Mouse (Mus musculus) midbrain, postnatal 0 days (tissue): ENCODE data around the gene Mlh3. TPM values are rescaled to one million over a fixed set of nuclear protein-coding genes. Genes with fewer than 3 reads are reported as not detected.

Experiments
- ATAC-seq: fragments of 200-750 bp; cut with Nextera tagmentation; 2 replicates; pipeline ENCODE4 v1.8.0; 2017; ENCODE audit warnings: moderate number of reproducible peaks, mild to moderate bottlenecking, moderate TSS enrichment, moderate library complexity; ENCODE audit not compliant: low FRiP score
- DNase-seq: peaks from one replicate; pipeline ENCODE4 v3.0.0-alpha.2; 2015; ENCODE audit warnings: low spot score
- H3K27ac ChIP-seq: fragments of 300-500 bp; sonication (generic); 2 replicates; pipeline ENCODE4 v1.5.1; 2014; ENCODE audit warnings: low read depth, mild to moderate bottlenecking, low read length, mixed read lengths
- H3K27me3 ChIP-seq: fragments of 300-500 bp; sonication (generic); 2 replicates; pipeline ENCODE4 v1.6.1; 2014; ENCODE audit warnings: low read length, control low read depth, mixed read lengths; ENCODE audit not compliant: insufficient read depth
- H3K36me3 ChIP-seq: fragments of 300-500 bp; sonication (generic); 2 replicates; pipeline ENCODE4 v1.6.1; 2014; ENCODE audit warnings: low read length, control low read depth, mixed read lengths; ENCODE audit not compliant: insufficient read depth
- H3K4me1 ChIP-seq: fragments of 300-500 bp; sonication (generic); 2 replicates; pipeline ENCODE4 v1.6.1; 2014; ENCODE audit warnings: mild to moderate bottlenecking, control low read depth, antibody characterized with exemption, low read length, mixed read lengths; ENCODE audit not compliant: insufficient read depth
- H3K4me2 ChIP-seq: fragments of 300-500 bp; sonication (generic); 2 replicates; pipeline ENCODE4 v1.6.1; 2014; ENCODE audit warnings: low read depth, mild to moderate bottlenecking, low read length, mixed read lengths; ENCODE audit not compliant: poor library complexity, severe bottlenecking
- H3K4me3 ChIP-seq: fragments of 300-500 bp; sonication (generic); 2 replicates; pipeline ENCODE4 v1.5.1; 2014; ENCODE audit warnings: low read depth, mild to moderate bottlenecking, low read length, moderate library complexity
- H3K9ac ChIP-seq: fragments of 300-500 bp; sonication (generic); replicated peaks from 2 replicates; pipeline ENCODE4 v1.6.1; 2014; ENCODE audit warnings: mild to moderate bottlenecking, low read length, moderate library complexity, mixed read lengths; ENCODE audit not compliant: poor library complexity, severe bottlenecking
- H3K9me3 ChIP-seq: fragments of 300-500 bp; sonication (generic); 2 replicates; pipeline ENCODE4 v1.6.1; 2016; ENCODE audit warnings: low read length, control low read depth
- CTCF ChIP-seq: IDR thresholded peaks from 2 replicates; pipeline ENCODE4 v1.5.1; 2016; ENCODE audit warnings: antibody characterized with exemption, mild to moderate bottlenecking
- WGBS: fragments of 180-500 bp; shearing (Covaris S2); extraction: QIAGEN DNeasy Blood & Tissue Kit; methylation state at CpG from one replicate; pipeline ENCODE4 v1.1.7; 2014; 5-methylcytosine and 5-hydroxymethylcytosine counted together
- polyA plus RNA-seq: library from polyadenylated mRNA; unstranded; fragments of >200 nt; fragmentation: Nextera tagmentation; extraction: Ambion mirVana; gene quantifications from 2 replicates; pipeline ENCODE4 v1.2.1, GENCODE M21; 2015
- total RNA-seq: library from RNA; depleted of rRNA; stranded (reverse); fragments of >200 nt; gene quantifications from 2 replicates; pipeline ENCODE4 v1.2.3, GENCODE M21; 2014

Gene Mlh3
- total and polyA plus RNA-seq, 2 experiments from 2014 or later, result 5.0 to 7.2 TPM

- ATAC-seq (no peak), DNase-seq (no peak)
- 86% methylated on average over 11 of the region's 11 CpGs for WGBS
- Histone ChIP-seq H3K36me3 (peaks cover 16% of the 10 kb centered on the region), H3K9me3 (peaks cover 6% of the 10 kb centered on the region; the same call in 1 of the 2 replicates), H3K27me3 (no peaks in the 10 kb centered on the region), H3K4me1 (no peaks in the 10 kb centered on the region), H3K9ac (no peak overlapping the region), H3K4me2 (no peak overlapping the region), H3K4me3 (no peak overlapping the region), H3K27ac (no peak overlapping the region)
- TF ChIP-seq CTCF, result no peak
These were observed 27.9 kb upstream of the Mlh3 start for GRCm38 (mm10) chr12:85298127-85298834.

DNA sequence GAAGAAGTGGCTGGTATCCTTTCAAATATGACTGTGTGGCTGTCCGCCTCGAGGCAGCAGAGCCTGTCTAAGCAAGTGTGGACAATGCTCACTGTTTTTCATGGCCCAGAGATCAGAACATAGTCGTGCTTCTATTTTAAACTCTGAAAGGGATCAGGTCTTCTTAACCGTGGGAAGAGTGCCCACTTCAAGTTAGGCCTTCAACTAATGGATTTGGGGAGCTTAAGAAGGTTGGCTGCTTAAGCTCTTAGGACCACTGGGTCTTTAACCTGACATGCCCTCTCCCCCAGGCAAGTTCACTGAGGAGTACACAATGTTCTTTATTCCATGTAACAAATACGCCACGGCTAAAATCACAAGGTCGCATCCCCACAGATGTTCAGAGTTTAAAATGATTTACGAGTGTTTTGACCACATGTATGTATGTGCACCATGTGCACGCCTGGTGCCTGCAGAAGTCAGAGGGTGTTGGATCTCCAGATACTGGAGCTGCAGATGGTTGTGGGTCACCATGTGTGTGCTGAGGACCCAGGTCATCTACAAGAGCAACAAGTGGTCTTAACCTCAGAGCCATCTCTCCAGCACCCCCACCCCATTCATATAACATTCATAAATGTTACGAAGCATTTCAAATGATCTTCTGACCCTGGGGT lies 27.1 kb upstream of the Mlh3 start:
- Histone ChIP-seq H3K4me3 (no peak overlapping the region), H3K4me1 (no peaks in the 10 kb centered on the region), H3K27me3 (no peaks in the 10 kb centered on the region), H3K9ac (no peak overlapping the region), H3K27ac (no peak overlapping the region), H3K36me3 (peaks cover 14% of the 10 kb centered on the region), H3K9me3 (peaks cover 6% of the 10 kb centered on the region; the same call in 1 of the 2 replicates), H3K4me2 (no peak overlapping the region)
- DNase-seq, result no peak
- WGBS, result 72% methylated on average over 10 of the region's 10 CpGs
- TF ChIP-seq CTCF, result no peak
- ATAC-seq, result no peak

GRCm38 (mm10) chr12:85296915-85297314 lies 26.5 kb upstream of the Mlh3 start:
- Histone ChIP-seq H3K9ac (no peak overlapping the region), H3K4me1 (no peaks in the 10 kb centered on the region), H3K27me3 (no peaks in the 10 kb centered on the region), H3K27ac (no peak overlapping the region), H3K9me3 (peaks cover 6% of the 10 kb centered on the region; the same call in 1 of the 2 replicates), H3K4me3 (no peak overlapping the region), H3K4me2 (no peak overlapping the region), H3K36me3 (peaks cover 13% of the 10 kb centered on the region)
- TF ChIP-seq CTCF, result no peak
- ATAC-seq (no peak), DNase-seq (no peak)
- WGBS, result 73% methylated on average over 5 of the region's 5 CpGs

DNA sequence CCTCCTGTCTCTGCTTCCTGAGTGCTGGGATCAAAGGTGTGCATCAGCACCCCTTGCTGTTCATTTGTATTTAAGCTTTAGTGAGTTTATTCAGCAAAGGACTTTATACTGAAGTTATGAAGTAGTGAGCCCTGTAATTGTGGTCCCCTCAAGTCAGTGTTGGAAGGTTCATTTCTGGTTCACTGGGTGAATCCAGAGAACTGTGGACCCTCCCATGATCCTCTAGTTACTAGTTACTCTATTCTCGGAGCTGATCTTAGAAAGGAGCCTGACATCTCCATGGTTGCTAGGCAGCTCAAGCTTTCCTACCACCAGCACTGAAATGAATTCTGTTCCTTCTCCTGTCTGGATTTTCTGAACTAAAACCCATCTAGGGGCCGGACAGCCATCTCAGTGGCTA lies 25.1 kb upstream of the Mlh3 start:
- Histone ChIP-seq H3K4me1 (no peaks in the 10 kb centered on the region), H3K27me3 (no peaks in the 10 kb centered on the region)
- 85% methylated on average over 2 of the region's 2 CpGs for whole genome bisulfite sequencing

DNA sequence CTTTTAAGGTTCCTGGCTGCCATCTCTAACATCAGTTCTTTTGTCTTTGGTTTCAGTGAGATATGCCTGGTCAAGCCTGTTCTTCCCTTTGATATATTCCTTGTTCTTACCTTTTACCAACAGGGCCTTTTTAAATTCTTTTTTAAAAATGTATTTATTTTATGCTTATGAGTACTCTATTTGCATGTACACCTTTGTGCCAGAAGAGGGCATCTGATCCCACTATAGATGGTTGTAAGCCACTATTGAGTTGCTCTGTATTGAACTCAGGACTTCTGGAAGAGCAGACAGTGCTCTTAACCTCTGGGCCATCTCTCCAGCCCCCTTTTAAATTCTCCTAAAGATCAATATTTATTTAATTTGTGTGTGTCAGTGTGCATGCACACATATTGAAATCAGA lies 22.5 kb upstream of the Mlh3 start:
- no peak for DNase-seq
- Histone ChIP-seq H3K4me3 (no peak overlapping the region), H3K9me3 (peaks cover 6% of the 10 kb centered on the region; the same call in 1 of the 2 replicates), H3K27ac (no peak overlapping the region), H3K9ac (no peak overlapping the region), H3K27me3 (no peaks in the 10 kb centered on the region), H3K4me2 (no peak overlapping the region), H3K36me3 (no peaks in the 10 kb centered on the region), H3K4me1 (peaks cover 3% of the 10 kb centered on the region; the same call in 1 of the 2 replicates)
- ATAC-seq, result no peak
- no peak for TF ChIP-seq CTCF

More for the DNA sequence above, 25.1 kb upstream of the Mlh3 start:
- Histone ChIP-seq H3K9me3 (peaks cover 6% of the 10 kb centered on the region; the same call in 1 of the 2 replicates), H3K27ac (no peak overlapping the region), H3K4me3 (no peak overlapping the region), H3K9ac (no peak overlapping the region), H3K4me2 (no peak overlapping the region), H3K36me3 (no peaks in the 10 kb centered on the region)
- TF ChIP-seq CTCF, result no peak
- DNase-seq (no peak), ATAC-seq (no peak)

DNA sequence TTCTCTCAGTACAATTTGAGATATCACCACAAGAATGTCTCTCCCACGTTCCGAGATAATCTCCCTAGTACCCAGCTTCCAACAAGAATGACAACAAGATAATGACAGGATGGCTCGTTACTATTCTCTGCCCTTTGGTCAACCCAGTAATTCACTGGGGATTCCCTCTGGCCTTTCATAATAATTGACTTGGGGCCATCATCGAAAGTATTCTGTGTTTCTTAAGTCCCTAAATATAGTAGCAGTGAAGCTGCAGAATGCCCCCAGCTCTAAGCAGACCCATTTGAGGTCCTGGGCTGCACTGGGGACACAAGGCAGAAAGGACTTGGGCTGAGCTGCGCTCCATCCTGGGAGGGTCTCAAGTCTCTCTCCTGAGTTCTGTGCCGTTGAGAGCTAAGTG lies 21.9 kb upstream of the Mlh3 start:
- Histone ChIP-seq H3K36me3 (no peaks in the 10 kb centered on the region), H3K4me3 (no peak overlapping the region), H3K4me1 (peaks cover 3% of the 10 kb centered on the region; the same call in 1 of the 2 replicates), H3K9me3 (peaks cover 6% of the 10 kb centered on the region; the same call in 1 of the 2 replicates), H3K9ac (no peak overlapping the region), H3K27ac (no peak overlapping the region), H3K27me3 (no peaks in the 10 kb centered on the region), H3K4me2 (no peak overlapping the region)
- WGBS, result 77% methylated on average over 6 of the region's 6 CpGs
- ATAC-seq, result no peak
- TF ChIP-seq CTCF, result no peak
- DNase-seq, result no peak
